Mouse (Mus musculus): ENCODE results near the gene Pcyox1. TPM values are rescaled to one million over a fixed set of nuclear protein-coding genes. Genes with fewer than 3 reads are reported as not detected.

The Pcyox1 gene
- 68.2 and 73.0 TPM in 2 replicates for polyA plus RNA-seq (2016; fragmentation: Nextera tagmentation; extraction: Ambion mirVana)

GRCm38 (mm10) chr6:86396581-86397256 is at the start of gene Pcyox1:
Gene Pcyox1, minus strand, starts transcription at chr6:86397154.
- peaks cover 31% of the 10 kb centered on the region for H3K4me1 ChIP-seq
- H3K27ac ChIP-seq (replicated peaks): peak within 1 kb of the TSS; percentile 85
- H3K36me3 ChIP-seq (replicated peaks): peaks cover 27% of the 10 kb centered on the region
- DNase-seq (ENCODE audit: low spot score): peak; percentile 92
- WGBS: under 1% methylated on average over 51 of the region's 51 CpGs
- no peaks in the 10 kb centered on the region for H3K27me3 ChIP-seq (replicated peaks; ENCODE audit: low read depth, poor library complexity, severe bottlenecking)
- peak within 1 kb of the TSS; percentile 85 for H3K4me3 ChIP-seq
- no peaks in the 10 kb centered on the region for H3K9me3 ChIP-seq

GRCm38 (mm10) chr6:86445551-86445950 is 48.6 kb upstream of the Pcyox1 start:
- no peaks in the 10 kb centered on the region for H3K9me3 ChIP-seq
- DNase-seq (ENCODE audit: low spot score): no peak
- H3K4me1 ChIP-seq: no peaks in the 10 kb centered on the region
- peaks cover 86% of the 10 kb centered on the region for H3K36me3 ChIP-seq (replicated peaks)
- H3K27ac ChIP-seq (replicated peaks): no peak overlapping the region
- WGBS: 94% methylated on average over 18 of the region's 18 CpGs
- no peak overlapping the region for H3K4me3 ChIP-seq
- no peaks in the 10 kb centered on the region for H3K27me3 ChIP-seq (replicated peaks; ENCODE audit: low read depth, poor library complexity, severe bottlenecking)

- Histone ChIP-seq H3K9me3 (no peaks in the 10 kb centered on the region), H3K27me3 (replicated peaks; ENCODE audit: low read depth, poor library complexity, severe bottlenecking) (no peaks in the 10 kb centered on the region), H3K4me3 (no peak overlapping the region), H3K36me3 (replicated peaks) (peaks cover 51% of the 10 kb centered on the region), H3K27ac (replicated peaks) (no peak overlapping the region), H3K4me1 (peaks cover 7% of the 10 kb centered on the region)
- 96% methylated on average over 10 of the region's 10 CpGs for WGBS
- DNase-seq (ENCODE audit: low spot score): no peak
Observed at GRCm38 (mm10) chr6:86441571-86441970, 44.6 kb upstream of the Pcyox1 start.

- WGBS: 91% methylated on average over 1 of the region's 1 CpGs
- Histone ChIP-seq H3K27ac (replicated peaks) (peak overlapping the region; percentile 95), H3K4me3 (peak overlapping the region; percentile 91), H3K27me3 (replicated peaks; ENCODE audit: low read depth, poor library complexity, severe bottlenecking) (no peaks in the 10 kb centered on the region), H3K4me1 (peaks cover 7% of the 10 kb centered on the region), H3K9me3 (no peaks in the 10 kb centered on the region), H3K36me3 (replicated peaks) (peaks cover 51% of the 10 kb centered on the region)
- DNase-seq (ENCODE audit: low spot score): no peak
Observed at GRCm38 (mm10) chr6:86439531-86439930, 42.6 kb upstream of the Pcyox1 start.

GRCm38 (mm10) chr6:86439119-86439496 is 42.2 kb upstream of the Pcyox1 start:
- peak overlapping the region; percentile 91 for H3K4me3 ChIP-seq
- H3K27me3 ChIP-seq (replicated peaks; ENCODE audit: low read depth, poor library complexity, severe bottlenecking): no peaks in the 10 kb centered on the region
- peaks cover 7% of the 10 kb centered on the region for H3K4me1 ChIP-seq
- 5% methylated on average over 13 of the region's 13 CpGs for WGBS
- no peak for DNase-seq (ENCODE audit: low spot score)
- peak overlapping the region; percentile 95 for H3K27ac ChIP-seq (replicated peaks)
- no peaks in the 10 kb centered on the region for H3K9me3 ChIP-seq
- H3K36me3 ChIP-seq (replicated peaks): peaks cover 51% of the 10 kb centered on the region

- Histone ChIP-seq H3K36me3 (replicated peaks) (peaks cover 51% of the 10 kb centered on the region), H3K4me3 (peak within 1 kb of the TSS; percentile 91), H3K9me3 (no peaks in the 10 kb centered on the region), H3K27me3 (replicated peaks; ENCODE audit: low read depth, poor library complexity, severe bottlenecking) (no peaks in the 10 kb centered on the region), H3K27ac (replicated peaks) (peak within 1 kb of the TSS; percentile 95), H3K4me1 (peaks cover 7% of the 10 kb centered on the region)
- DNase-seq (ENCODE audit: low spot score): peak; percentile 95
- under 1% methylated on average over 59 of the region's 59 CpGs for WGBS
Observed at GRCm38 (mm10) chr6:86438272-86439118, 41.5 kb upstream of the Pcyox1 start, which contains the start of gene C87436. Gene C87436, plus strand, starts transcription at chr6:86438374.

- Histone ChIP-seq H3K9me3 (no peaks in the 10 kb centered on the region), H3K27ac (replicated peaks) (peak overlapping the region; percentile 95), H3K4me1 (peaks cover 7% of the 10 kb centered on the region), H3K36me3 (replicated peaks) (peaks cover 51% of the 10 kb centered on the region), H3K27me3 (replicated peaks; ENCODE audit: low read depth, poor library complexity, severe bottlenecking) (no peaks in the 10 kb centered on the region), H3K4me3 (peak overlapping the region; percentile 91)
- DNase-seq (ENCODE audit: low spot score): peak; percentile 66
- 2% methylated on average over 14 of the region's 14 CpGs for WGBS
Observed at GRCm38 (mm10) chr6:86437711-86438110, 40.8 kb upstream of the Pcyox1 start.

- no peak overlapping the region for H3K27ac ChIP-seq (replicated peaks)
- WGBS: 96% methylated on average over 1 of the region's 1 CpGs
- H3K9me3 ChIP-seq: no peaks in the 10 kb centered on the region
- peaks cover 81% of the 10 kb centered on the region for H3K36me3 ChIP-seq (replicated peaks)
- no peaks in the 10 kb centered on the region for H3K27me3 ChIP-seq (replicated peaks; ENCODE audit: low read depth, poor library complexity, severe bottlenecking)
- H3K4me3 ChIP-seq: no peak overlapping the region
- DNase-seq (ENCODE audit: low spot score): no peak
- H3K4me1 ChIP-seq: no peaks in the 10 kb centered on the region
Observed at GRCm38 (mm10) chr6:86433696-86434095, 36.7 kb upstream of the Pcyox1 start.

- no peak for DNase-seq (ENCODE audit: low spot score)
- Histone ChIP-seq H3K27ac (replicated peaks) (no peak overlapping the region), H3K27me3 (replicated peaks; ENCODE audit: low read depth, poor library complexity, severe bottlenecking) (no peaks in the 10 kb centered on the region), H3K36me3 (replicated peaks) (peaks cover 99% of the 10 kb centered on the region), H3K4me1 (no peaks in the 10 kb centered on the region), H3K9me3 (no peaks in the 10 kb centered on the region), H3K4me3 (no peak overlapping the region)
- 97% methylated on average over 3 of the region's 3 CpGs for WGBS
Observed at GRCm38 (mm10) chr6:86431531-86431930, 34.6 kb upstream of the Pcyox1 start.

- WGBS: 97% methylated on average over 1 of the region's 1 CpGs
- H3K9me3 ChIP-seq: no peaks in the 10 kb centered on the region
- H3K27me3 ChIP-seq (replicated peaks; ENCODE audit: low read depth, poor library complexity, severe bottlenecking): no peaks in the 10 kb centered on the region
- peaks cover 100% of the 10 kb centered on the region for H3K36me3 ChIP-seq (replicated peaks)
- H3K27ac ChIP-seq (replicated peaks): no peak within 1 kb of the TSS
- DNase-seq (ENCODE audit: low spot score): no peak
- no peaks in the 10 kb centered on the region for H3K4me1 ChIP-seq
- H3K4me3 ChIP-seq: no peak within 1 kb of the TSS
Observed at GRCm38 (mm10) chr6:86426358-86426757, 29.4 kb upstream of the Pcyox1 start, which contains the start of gene Gm44790. Gene Gm44790, plus strand, starts transcription at chr6:86426658.

GRCm38 (mm10) chr6:86420491-86420890 is 23.5 kb upstream of the Pcyox1 start:
- 75% methylated on average over 6 of the region's 6 CpGs for WGBS

GRCm38 (mm10) chr6:86419239-86419638 is 22.3 kb upstream of the Pcyox1 start:
- H3K9me3 ChIP-seq: no peaks in the 10 kb centered on the region
- H3K4me1 ChIP-seq: no peaks in the 10 kb centered on the region
- H3K4me3 ChIP-seq: no peak overlapping the region
- 93% methylated on average over 3 of the region's 3 CpGs for WGBS
- DNase-seq (ENCODE audit: low spot score): no peak
- no peaks in the 10 kb centered on the region for H3K27me3 ChIP-seq (replicated peaks; ENCODE audit: low read depth, poor library complexity, severe bottlenecking)
- peaks cover 100% of the 10 kb centered on the region for H3K36me3 ChIP-seq (replicated peaks)
- no peak overlapping the region for H3K27ac ChIP-seq (replicated peaks)

More at GRCm38 (mm10) chr6:86420491-86420890, 23.5 kb upstream of the Pcyox1 start:
- Histone ChIP-seq H3K4me1 (no peaks in the 10 kb centered on the region), H3K9me3 (no peaks in the 10 kb centered on the region), H3K36me3 (replicated peaks) (peaks cover 100% of the 10 kb centered on the region), H3K4me3 (no peak overlapping the region), H3K27me3 (replicated peaks; ENCODE audit: low read depth, poor library complexity, severe bottlenecking) (no peaks in the 10 kb centered on the region), H3K27ac (replicated peaks) (no peak overlapping the region)
- peak; percentile 24 for DNase-seq (ENCODE audit: low spot score)
